Mouse (Mus musculus) forebrain, embryonic 12.5 days (tissue): Measurements from ENCODE around the gene Fam83f. TPM values are rescaled to one million over a fixed set of nuclear protein-coding genes. Genes with fewer than 3 reads are reported as not detected.

Experiments used
- ATAC-seq: fragments of 200-750 bp; cut with Nextera tagmentation; 2 replicates; pipeline ENCODE4 v1.8.0; 2017; ENCODE audit warnings: moderate TSS enrichment; ENCODE audit not compliant: low FRiP score
- H3K27ac ChIP-seq: fragments of 300-500 bp; sonication (generic); 2 replicates; pipeline ENCODE4 v1.5.1; 2016; ENCODE audit warnings: mild to moderate bottlenecking
- H3K27me3 ChIP-seq: fragments of 300-500 bp; sonication (generic); 2 replicates; pipeline ENCODE4 v1.6.1; 2016; ENCODE audit warnings: mild to moderate bottlenecking
- H3K36me3 ChIP-seq: fragments of 300-500 bp; sonication (generic); replicated peaks from 2 replicates; pipeline ENCODE4 v1.6.1; 2016; ENCODE audit warnings: mild to moderate bottlenecking
- H3K4me1 ChIP-seq: fragments of 300-500 bp; sonication (generic); 2 replicates; pipeline ENCODE4 v1.6.1; 2016
- H3K4me2 ChIP-seq: fragments of 300-500 bp; sonication (generic); 2 replicates; pipeline ENCODE4 v1.6.1; 2016; ENCODE audit warnings: mild to moderate bottlenecking, moderate library complexity
- H3K4me3 ChIP-seq: fragments of 300-500 bp; sonication (generic); replicated peaks from 2 replicates; pipeline ENCODE4 v1.5.1; 2016; ENCODE audit warnings: mild to moderate bottlenecking
- H3K9ac ChIP-seq: fragments of 300-500 bp; sonication (generic); 2 replicates; pipeline ENCODE4 v1.6.1; 2016; ENCODE audit warnings: mild to moderate bottlenecking
- H3K9me3 ChIP-seq: fragments of 300-500 bp; sonication (generic); 2 replicates; pipeline ENCODE4 v1.6.1; 2016
- WGBS: fragments of 180-500 bp; shearing (Covaris S2); methylation state at CpG from one replicate; pipeline ENCODE4 v1.1.7; 2016; 5-methylcytosine and 5-hydroxymethylcytosine counted together
- polyA plus RNA-seq: library from polyadenylated mRNA; unstranded; fragments of >200 nt; fragmentation: Nextera tagmentation; extraction: Ambion mirVana; gene quantifications from 2 replicates; pipeline ENCODE4 v1.2.1, GENCODE M21; 2016

Fam83f gene
- 0.47 and 0.54 TPM in 2 replicates for polyA plus RNA-seq

- peak within 1 kb of the TSS; percentile 21; the same call in 1 of the 2 replicates for H3K9ac ChIP-seq
- H3K27ac ChIP-seq: no peak within 1 kb of the TSS
- peaks cover 55% of the 10 kb centered on the region for H3K27me3 ChIP-seq
- no peaks in the 10 kb centered on the region for H3K36me3 ChIP-seq
- 4% methylated on average over 83 of the region's 85 CpGs for WGBS
- H3K4me2 ChIP-seq: peak within 1 kb of the TSS; percentile 70
- H3K9me3 ChIP-seq: no peaks in the 10 kb centered on the region
- peak; percentile 30; the same call in 1 of the 2 replicates for ATAC-seq
- H3K4me3 ChIP-seq: peak within 1 kb of the TSS; percentile 42
- peaks cover 15% of the 10 kb centered on the region for H3K4me1 ChIP-seq
Measured at GRCm38 (mm10) chr15:80671295-80672252, at the start of gene Fam83f. Gene Fam83f (plus strand): TSS chr15:80671847.

- H3K36me3 ChIP-seq: no peaks in the 10 kb centered on the region
- H3K4me1 ChIP-seq: 0 out of 2 replicates have a peak, but pooled peaks cover 4% of the 10 kb centered on the region
- H3K4me2 ChIP-seq: no peak overlapping the region
- no peak overlapping the region for H3K4me3 ChIP-seq
- no peak for ATAC-seq
- H3K9me3 ChIP-seq: no peaks in the 10 kb centered on the region
- no peaks in the 10 kb centered on the region for H3K27me3 ChIP-seq
- no peak overlapping the region for H3K9ac ChIP-seq
- WGBS: 75% methylated on average over 8 of the region's 8 CpGs
- no peak overlapping the region for H3K27ac ChIP-seq
Measured at GRCm38 (mm10) chr15:80623171-80623837, 48.3 kb upstream of the Fam83f start.

GRCm38 (mm10) chr15:80626472-80626871 is 45.2 kb upstream of the Fam83f start:
- WGBS: 75% methylated on average over 6 of the region's 6 CpGs

GRCm38 (mm10) chr15:80630147-80630546 is 41.5 kb upstream of the Fam83f start:
- Histone ChIP-seq H3K27me3 (no peaks in the 10 kb centered on the region), H3K9ac (no peak overlapping the region), H3K4me1 (peaks cover 5% of the 10 kb centered on the region), H3K4me2 (no peak overlapping the region), H3K36me3 (no peaks in the 10 kb centered on the region), H3K4me3 (no peak overlapping the region), H3K27ac (no peak overlapping the region), H3K9me3 (no peaks in the 10 kb centered on the region)
- WGBS: 77% methylated on average over 7 of the region's 7 CpGs
- ATAC-seq: no peak

More at GRCm38 (mm10) chr15:80626472-80626871, 45.2 kb upstream of the Fam83f start:
- no peaks in the 10 kb centered on the region for H3K9me3 ChIP-seq
- no peak overlapping the region for H3K4me2 ChIP-seq
- no peak for ATAC-seq
- no peak overlapping the region for H3K9ac ChIP-seq
- no peaks in the 10 kb centered on the region for H3K36me3 ChIP-seq
- no peak overlapping the region for H3K4me3 ChIP-seq
- H3K4me1 ChIP-seq: peaks cover 9% of the 10 kb centered on the region
- no peak overlapping the region for H3K27ac ChIP-seq
- H3K27me3 ChIP-seq: no peaks in the 10 kb centered on the region

- no peak for ATAC-seq
- Histone ChIP-seq H3K9me3 (no peaks in the 10 kb centered on the region), H3K4me1 (peaks cover 5% of the 10 kb centered on the region), H3K4me3 (no peak overlapping the region), H3K27ac (no peak overlapping the region), H3K27me3 (no peaks in the 10 kb centered on the region; the same call in 1 of the 2 replicates), H3K9ac (no peak overlapping the region), H3K36me3 (no peaks in the 10 kb centered on the region), H3K4me2 (no peak overlapping the region)
- WGBS: 57% methylated on average over 14 of the region's 14 CpGs
Measured at GRCm38 (mm10) chr15:80630711-80631110, 40.9 kb upstream of the Fam83f start.

GRCm38 (mm10) chr15:80631311-80631710 is 40.3 kb upstream of the Fam83f start:
- no peak overlapping the region for H3K27ac ChIP-seq
- H3K4me2 ChIP-seq: no peak overlapping the region
- no peaks in the 10 kb centered on the region for H3K36me3 ChIP-seq
- no peak for ATAC-seq
- no peaks in the 10 kb centered on the region for H3K9me3 ChIP-seq
- H3K27me3 ChIP-seq: no peaks in the 10 kb centered on the region; the same call in 1 of the 2 replicates
- no peak overlapping the region for H3K9ac ChIP-seq
- WGBS: 69% methylated on average over 2 of the region's 2 CpGs
- H3K4me1 ChIP-seq: peaks cover 5% of the 10 kb centered on the region
- no peak overlapping the region for H3K4me3 ChIP-seq

- no peaks in the 10 kb centered on the region for H3K36me3 ChIP-seq
- H3K27me3 ChIP-seq: no peaks in the 10 kb centered on the region; the same call in 1 of the 2 replicates
- H3K27ac ChIP-seq: no peak overlapping the region
- H3K4me1 ChIP-seq: peaks cover 10% of the 10 kb centered on the region
- H3K9me3 ChIP-seq: no peaks in the 10 kb centered on the region
- 88% methylated on average over 13 of the region's 13 CpGs for WGBS
- no peak overlapping the region for H3K4me3 ChIP-seq
- ATAC-seq: no peak
- no peak overlapping the region for H3K9ac ChIP-seq
- H3K4me2 ChIP-seq: no peak overlapping the region
Measured at GRCm38 (mm10) chr15:80632280-80632893, 39.3 kb upstream of the Fam83f start.

GRCm38 (mm10) chr15:80634391-80635193 is 37.1 kb upstream of the Fam83f start:
- 60% methylated on average over 11 of the region's 11 CpGs for WGBS
- no peaks in the 10 kb centered on the region for H3K36me3 ChIP-seq
- H3K9me3 ChIP-seq: no peaks in the 10 kb centered on the region
- no peak overlapping the region for H3K4me3 ChIP-seq
- H3K27me3 ChIP-seq: no peaks in the 10 kb centered on the region; the same call in 1 of the 2 replicates
- H3K9ac ChIP-seq: no peak overlapping the region
- no peak for ATAC-seq
- H3K4me2 ChIP-seq: no peak overlapping the region
- no peak overlapping the region for H3K27ac ChIP-seq
- H3K4me1 ChIP-seq: peaks cover 10% of the 10 kb centered on the region

GRCm38 (mm10) chr15:80636757-80637372 is 34.8 kb upstream of the Fam83f start:
- Histone ChIP-seq H3K36me3 (no peaks in the 10 kb centered on the region), H3K4me1 (peaks cover 4% of the 10 kb centered on the region), H3K27me3 (no peaks in the 10 kb centered on the region; the same call in 1 of the 2 replicates), H3K27ac (no peak overlapping the region), H3K9ac (no peak overlapping the region), H3K4me3 (no peak overlapping the region), H3K9me3 (no peaks in the 10 kb centered on the region), H3K4me2 (no peak overlapping the region)
- 42% methylated on average over 13 of the region's 13 CpGs for WGBS
- ATAC-seq: no peak

GRCm38 (mm10) chr15:80639071-80639702 is 32.5 kb upstream of the Fam83f start:
- H3K27ac ChIP-seq: no peak overlapping the region
- no peak for ATAC-seq
- 77% methylated on average over 11 of the region's 11 CpGs for WGBS

GRCm38 (mm10) chr15:80639874-80640273 is 31.8 kb upstream of the Fam83f start:
- no peak overlapping the region for H3K9ac ChIP-seq
- 90% methylated on average over 3 of the region's 3 CpGs for WGBS

More at GRCm38 (mm10) chr15:80639071-80639702, 32.5 kb upstream of the Fam83f start:
- H3K36me3 ChIP-seq: no peaks in the 10 kb centered on the region
- H3K4me2 ChIP-seq: no peak overlapping the region
- H3K9ac ChIP-seq: no peak overlapping the region
- peaks cover 4% of the 10 kb centered on the region for H3K4me1 ChIP-seq
- no peaks in the 10 kb centered on the region; the same call in 1 of the 2 replicates for H3K27me3 ChIP-seq
- H3K4me3 ChIP-seq: no peak overlapping the region
- no peaks in the 10 kb centered on the region for H3K9me3 ChIP-seq

More at GRCm38 (mm10) chr15:80639874-80640273, 31.8 kb upstream of the Fam83f start:
- H3K4me3 ChIP-seq: no peak overlapping the region
- no peak overlapping the region for H3K27ac ChIP-seq
- no peak for ATAC-seq
- no peaks in the 10 kb centered on the region; the same call in 1 of the 2 replicates for H3K27me3 ChIP-seq
- no peaks in the 10 kb centered on the region for H3K9me3 ChIP-seq
- no peak overlapping the region for H3K4me2 ChIP-seq
- H3K36me3 ChIP-seq: no peaks in the 10 kb centered on the region
- peaks cover 4% of the 10 kb centered on the region for H3K4me1 ChIP-seq
